Mouse (Mus musculus) E14TG2a.4 (cell line): ENCODE measurements at regions not wholly inside any gene's neighbourhood (a gene's known extent, or its start where the extent isn't known, plus 50 kb on each side); places are given as distances from the start of the nearest gene placed in this dataset.

Experiments
- CTCF ChIP-seq: conservative IDR thresholded peaks from 2 replicates; pipeline ENCODE4 v1.5.1; 2014; ENCODE audit warnings: low read length
- POU5F1 ChIP-seq: IDR thresholded peaks from 2 replicates; pipeline ENCODE4 v1.6.1; 2014; ENCODE audit warnings: low read length, borderline replicate concordance

GRCm38 (mm10) chr3:156253172-156253934, 308.2 kb upstream of the Negr1 start:
- TF ChIP-seq CTCF, result no peak
- no peak for TF ChIP-seq POU5F1
